Mouse (Mus musculus) monocyte, adult 59 days (primary cell): ENCODE results near the gene Vmn2r120. TPM values are rescaled to one million over a fixed set of nuclear protein-coding genes. Genes with fewer than 3 reads are reported as not detected.

Source experiments
- total RNA-seq, 2 experiments: library from RNA; stranded (reverse); gene quantifications; one replicate each; pipeline ENCODE4 v1.2.4; 2023

Vmn2r120 gene
- not detected for total RNA-seq

DNA sequence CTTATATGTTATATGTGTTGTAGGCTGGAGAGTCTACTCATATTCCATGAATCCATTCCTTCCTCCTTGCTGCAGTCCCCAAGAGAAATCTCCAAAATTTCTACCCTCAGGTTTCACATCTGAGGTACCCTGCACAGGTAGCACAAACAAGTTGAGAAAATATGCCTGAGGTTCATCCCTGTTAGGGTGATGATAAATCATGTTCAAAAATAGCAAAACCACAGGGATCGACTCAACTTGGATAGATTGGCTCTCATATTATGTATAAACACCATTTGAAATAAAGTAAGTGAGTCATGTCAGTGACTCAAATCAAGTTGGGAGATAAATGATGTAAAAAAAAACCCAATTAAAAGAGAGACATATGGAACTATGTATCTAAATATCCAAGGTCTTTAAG lies at the start of gene Vmn2r120:
TSS of gene Vmn2r120 (minus strand) at position 101 of the 400 bp plus-strand sequence.

Other genes starting within 250 kb of the Vmn2r120 start
- gene Adgre1, start 186.8 kb downstream of the Vmn2r120 start, total RNA-seq = 100 to 1,000 TPM; 189 to 204 TPM
- gene Gm21834, start 196.7 kb upstream of the Vmn2r120 start, total RNA-seq = not detected
- gene Cntnap5c, start 224.1 kb upstream of the Vmn2r120 start, total RNA-seq = not detected